Mouse (Mus musculus) forebrain, embryonic 16.5 days (tissue): ENCODE results near the gene Fibcd1. TPM values are rescaled to one million over a fixed set of nuclear protein-coding genes. Genes with fewer than 3 reads are reported as not detected.

Source experiments
- ATAC-seq: fragments of 200-750 bp; cut with Nextera tagmentation; 2 replicates; pipeline ENCODE4 v1.8.0; 2017; ENCODE audit warnings: mild to moderate bottlenecking, moderate library complexity
- H3K27ac ChIP-seq: fragments of 300-500 bp; sonication (generic); 2 replicates; pipeline ENCODE4 v1.5.1; 2014; ENCODE audit warnings: low read length, control low read depth
- H3K27me3 ChIP-seq: fragments of 300-500 bp; sonication (generic); replicated peaks from 2 replicates; pipeline ENCODE4 v1.6.1; 2014; ENCODE audit warnings: low read length; ENCODE audit not compliant: control insufficient read depth, insufficient read depth
- H3K36me3 ChIP-seq: fragments of 300-500 bp; sonication (generic); 2 replicates; pipeline ENCODE4 v1.6.1; 2014; ENCODE audit not compliant: control insufficient read depth, insufficient read depth
- H3K4me1 ChIP-seq: fragments of 300-500 bp; sonication (generic); replicated peaks from 2 replicates; pipeline ENCODE4 v1.6.1; 2014; ENCODE audit warnings: low read length; ENCODE audit not compliant: control insufficient read depth, insufficient read depth
- H3K4me2 ChIP-seq: fragments of 300-500 bp; sonication (generic); 2 replicates; pipeline ENCODE4 v1.6.1; 2014; ENCODE audit warnings: mild to moderate bottlenecking, low read length, control low read depth
- H3K4me3 ChIP-seq: fragments of 300-500 bp; sonication (generic); replicated peaks from 2 replicates; pipeline ENCODE4 v1.5.1; 2014; ENCODE audit warnings: mild to moderate bottlenecking, low read length, control low read depth
- H3K9ac ChIP-seq: fragments of 300-500 bp; sonication (generic); replicated peaks from 2 replicates; pipeline ENCODE4 v1.6.1; 2014; ENCODE audit warnings: low read depth, low read length, control low read depth
- H3K9me3 ChIP-seq: fragments of 300-500 bp; sonication (generic); 2 replicates; pipeline ENCODE4 v1.6.1; 2016; ENCODE audit warnings: low read length; ENCODE audit not compliant: control insufficient read depth
- WGBS: fragments of 180-500 bp; shearing (Covaris S2); extraction: QIAGEN DNeasy Blood & Tissue Kit; methylation state at CpG from one replicate; pipeline ENCODE4 v1.1.7; 2014; 5-methylcytosine and 5-hydroxymethylcytosine counted together
- polyA plus RNA-seq: library from polyadenylated mRNA; unstranded; fragments of >200 nt; fragmentation: Nextera tagmentation; extraction: Ambion mirVana; gene quantifications from 2 replicates; pipeline ENCODE4 v1.2.1, GENCODE M21; 2015

Fibcd1 gene
- polyA plus RNA-seq: 2.7 and 4.2 TPM in 2 replicates

GRCm38 (mm10) chr2:31845896-31846691 is at the start of gene Fibcd1:
Gene Fibcd1 (minus strand): TSS chr2:31846005.
- no peak within 1 kb of the TSS for H3K27ac ChIP-seq
- H3K9me3 ChIP-seq: no peaks in the 10 kb centered on the region
- peak within 1 kb of the TSS; percentile 65 for H3K9ac ChIP-seq
- peak within 1 kb of the TSS; percentile 96 for H3K4me2 ChIP-seq
- H3K27me3 ChIP-seq: peaks cover 28% of the 10 kb centered on the region
- ATAC-seq: peak; percentile 34; the same call in 1 of the 2 replicates
- H3K4me1 ChIP-seq: peaks cover 32% of the 10 kb centered on the region
- H3K4me3 ChIP-seq: peak within 1 kb of the TSS; percentile 65
- no peaks in the 10 kb centered on the region for H3K36me3 ChIP-seq
- WGBS: under 1% methylated on average over 79 of the region's 88 CpGs

DNA sequence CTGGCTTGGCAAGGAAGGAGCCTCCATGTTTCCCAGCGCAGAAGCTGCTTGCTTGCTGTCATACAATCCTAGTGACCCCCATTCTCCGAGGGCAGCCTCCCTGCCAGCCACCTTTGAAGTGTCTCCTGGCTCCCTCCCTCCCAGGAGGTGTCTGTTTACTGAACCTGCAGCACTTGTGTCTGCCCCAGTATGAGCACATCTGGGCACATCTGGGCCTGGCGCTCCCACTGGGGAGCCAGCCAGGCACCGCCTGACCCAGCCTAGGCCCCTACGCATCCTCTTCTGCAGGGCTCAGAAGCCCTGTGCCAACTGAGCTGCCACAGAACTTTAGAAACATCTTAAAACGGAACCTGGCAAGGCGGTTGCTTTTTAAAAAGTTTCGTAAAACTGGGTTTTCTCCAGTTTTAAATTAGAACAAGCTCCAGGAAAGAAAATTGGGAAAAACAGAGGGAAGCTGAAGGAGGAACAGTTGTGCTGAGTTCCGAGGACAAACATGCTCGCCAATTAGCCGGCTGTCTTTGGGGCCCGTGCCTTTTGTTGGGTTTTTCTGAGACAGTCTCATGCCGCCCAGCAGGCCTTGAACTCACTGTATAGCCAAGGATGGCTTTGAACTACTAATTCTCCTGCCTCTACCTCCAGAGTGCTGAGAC is 48.5 kb upstream of the Fibcd1 start:
- whole genome bisulfite sequencing: 43% methylated on average over 13 of the region's 13 CpGs
- H3K27me3 ChIP-seq: no peaks in the 10 kb centered on the region
- H3K36me3 ChIP-seq: no peaks in the 10 kb centered on the region
- H3K9me3 ChIP-seq: no peaks in the 10 kb centered on the region
- ATAC-seq: no peak
- no peak overlapping the region for H3K4me3 ChIP-seq
- 0 out of 2 replicates have a peak, but pooled peaks cover 3% of the 10 kb centered on the region for H3K4me1 ChIP-seq
- no peak overlapping the region for H3K4me2 ChIP-seq
- H3K27ac ChIP-seq: no peak overlapping the region
- H3K9ac ChIP-seq: no peak overlapping the region

GRCm38 (mm10) chr2:31893110-31893669 is 47.4 kb upstream of the Fibcd1 start:
- 80% methylated on average over 10 of the region's 10 CpGs for WGBS

GRCm38 (mm10) chr2:31891219-31891618 is 45.4 kb upstream of the Fibcd1 start:
- H3K4me3 ChIP-seq: no peak overlapping the region

More at GRCm38 (mm10) chr2:31893110-31893669, 47.4 kb upstream of the Fibcd1 start:
- Histone ChIP-seq H3K4me3 (no peak overlapping the region), H3K4me1 (0 out of 2 replicates have a peak, but pooled peaks cover 3% of the 10 kb centered on the region), H3K4me2 (no peak overlapping the region), H3K36me3 (no peaks in the 10 kb centered on the region), H3K9ac (no peak overlapping the region), H3K9me3 (no peaks in the 10 kb centered on the region), H3K27ac (no peak overlapping the region), H3K27me3 (peaks cover 6% of the 10 kb centered on the region)
- no peak for ATAC-seq

DNA sequence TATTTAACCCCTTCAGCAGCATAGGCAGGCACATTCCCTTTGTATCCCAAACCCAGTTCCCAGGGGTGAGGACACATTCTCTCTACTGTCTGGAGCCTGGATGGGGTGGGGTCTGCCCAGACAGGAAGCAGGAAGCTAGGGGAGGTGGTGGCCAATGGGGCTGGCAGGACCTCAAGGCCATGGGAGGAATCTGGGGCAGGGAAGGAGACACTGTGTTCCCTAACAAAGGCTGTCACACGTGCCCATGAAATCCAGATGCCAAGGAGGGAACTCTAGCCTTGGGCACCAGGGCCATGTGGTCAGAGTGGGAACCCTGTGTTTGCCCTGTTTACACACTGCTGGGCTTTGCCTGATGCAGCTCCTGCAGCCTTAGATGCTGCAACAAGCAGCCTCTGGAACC is 43.1 kb upstream of the Fibcd1 start:
- no peaks in the 10 kb centered on the region for H3K36me3 ChIP-seq
- H3K4me2 ChIP-seq: no peak overlapping the region
- H3K27ac ChIP-seq: no peak overlapping the region
- ATAC-seq: no peak
- H3K9ac ChIP-seq: no peak overlapping the region
- H3K9me3 ChIP-seq: no peaks in the 10 kb centered on the region
- no peaks in the 10 kb centered on the region for H3K4me1 ChIP-seq
- peaks cover 32% of the 10 kb centered on the region for H3K27me3 ChIP-seq
- no peak overlapping the region for H3K4me3 ChIP-seq
- WGBS: 75% methylated on average over 1 of the region's 1 CpGs

More at GRCm38 (mm10) chr2:31891219-31891618, 45.4 kb upstream of the Fibcd1 start:
- H3K36me3 ChIP-seq: no peaks in the 10 kb centered on the region
- H3K27me3 ChIP-seq: peaks cover 23% of the 10 kb centered on the region
- H3K9ac ChIP-seq: no peak overlapping the region
- 93% methylated on average over 2 of the region's 2 CpGs for WGBS
- ATAC-seq: no peak
- H3K27ac ChIP-seq: no peak overlapping the region
- no peaks in the 10 kb centered on the region for H3K9me3 ChIP-seq
- H3K4me1 ChIP-seq: 0 out of 2 replicates have a peak, but pooled peaks cover 3% of the 10 kb centered on the region
- H3K4me2 ChIP-seq: no peak overlapping the region

GRCm38 (mm10) chr2:31887030-31887429 is 41.2 kb upstream of the Fibcd1 start, which contains the start of gene Lamc3:
Gene Lamc3 (plus strand): TSS chr2:31887291.
- H3K27me3 ChIP-seq: peaks cover 34% of the 10 kb centered on the region

DNA sequence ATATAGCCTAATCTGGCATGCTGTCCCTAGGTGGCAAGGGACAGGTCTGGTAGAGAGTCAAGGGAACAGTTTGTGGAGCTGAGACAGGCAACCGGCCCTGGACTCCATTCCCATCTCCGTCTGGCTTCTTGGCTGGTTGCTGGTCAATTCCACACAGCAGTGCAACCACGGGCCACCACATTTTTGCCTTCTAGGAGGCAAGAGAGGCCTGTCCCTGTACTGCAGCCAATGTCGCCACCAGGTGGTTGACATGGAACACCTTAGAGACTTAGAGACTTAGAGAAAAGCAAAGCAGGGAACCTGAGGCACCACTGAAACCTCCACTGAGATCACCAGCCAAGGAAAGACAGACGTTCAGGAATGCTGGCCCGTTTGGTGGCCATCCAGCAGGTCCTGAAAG is 39.0 kb upstream of the Fibcd1 start:
- Histone ChIP-seq H3K27ac (no peak overlapping the region), H3K4me3 (no peak overlapping the region), H3K9me3 (no peaks in the 10 kb centered on the region), H3K4me1 (no peaks in the 10 kb centered on the region), H3K4me2 (no peak overlapping the region), H3K36me3 (no peaks in the 10 kb centered on the region), H3K9ac (no peak overlapping the region), H3K27me3 (peaks cover 40% of the 10 kb centered on the region)
- 22% methylated on average over 6 of the region's 6 CpGs for WGBS
- no peak for ATAC-seq

More at GRCm38 (mm10) chr2:31887030-31887429, 41.2 kb upstream of the Fibcd1 start, which contains the start of gene Lamc3:
- no peak within 1 kb of the TSS for H3K4me3 ChIP-seq
- H3K27ac ChIP-seq: no peak within 1 kb of the TSS
- no peak for ATAC-seq
- 5% methylated on average over 26 of the region's 26 CpGs for WGBS
- H3K9me3 ChIP-seq: no peaks in the 10 kb centered on the region
- no peaks in the 10 kb centered on the region for H3K4me1 ChIP-seq
- H3K4me2 ChIP-seq: no peak within 1 kb of the TSS
- H3K9ac ChIP-seq: 0 out of 2 replicates have a peak within 1 kb of the TSS, but pooled peaks have one; percentile 15
- no peaks in the 10 kb centered on the region for H3K36me3 ChIP-seq

DNA sequence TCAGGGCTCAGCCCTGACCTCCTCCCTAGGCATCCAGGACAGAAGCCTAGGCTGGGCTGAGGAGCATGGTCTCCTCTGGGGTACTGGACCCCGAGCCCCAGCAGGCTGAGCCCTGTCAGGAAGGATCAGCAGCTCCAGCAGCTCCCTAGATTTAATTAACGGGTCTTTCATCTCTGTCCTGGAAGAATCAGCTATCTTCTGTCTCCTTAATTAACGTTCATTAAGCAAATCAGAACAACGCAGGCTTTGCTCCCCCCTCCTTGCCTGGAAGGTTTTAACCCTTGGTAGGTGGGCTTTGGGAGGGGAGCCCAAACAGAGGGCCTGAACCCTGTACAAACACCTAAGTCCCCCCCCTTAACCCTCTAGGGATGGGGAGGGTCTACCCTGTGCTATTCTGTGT is 37.3 kb upstream of the Fibcd1 start:
- Histone ChIP-seq H3K9me3 (no peaks in the 10 kb centered on the region), H3K4me3 (no peak overlapping the region), H3K27ac (no peak overlapping the region), H3K36me3 (no peaks in the 10 kb centered on the region), H3K27me3 (peaks cover 32% of the 10 kb centered on the region), H3K4me2 (no peak overlapping the region), H3K9ac (no peak overlapping the region), H3K4me1 (no peaks in the 10 kb centered on the region)
- no peak for ATAC-seq
- WGBS: 8% methylated on average over 4 of the region's 4 CpGs

DNA sequence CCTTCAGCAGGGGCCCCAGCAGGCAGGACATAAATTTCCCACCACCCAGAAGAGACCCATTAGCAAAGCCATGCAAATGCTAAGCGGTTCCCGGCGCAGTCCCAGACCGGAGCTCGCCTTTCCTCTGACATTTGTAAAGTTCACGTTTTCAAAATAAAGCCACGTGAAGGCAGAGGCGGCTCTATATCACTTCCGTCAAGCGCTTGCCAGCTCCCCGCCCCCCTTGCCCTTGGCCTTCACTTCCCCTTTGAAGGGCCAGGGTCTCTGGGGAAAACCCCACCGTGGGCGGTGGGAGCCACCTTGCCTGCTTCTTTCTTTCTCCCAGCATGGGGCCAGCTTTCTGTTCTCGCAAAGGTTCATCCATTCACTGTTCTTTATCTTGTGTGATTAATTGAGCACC is 35.1 kb upstream of the Fibcd1 start:
- H3K4me3 ChIP-seq: no peak overlapping the region
- no peaks in the 10 kb centered on the region for H3K9me3 ChIP-seq
- H3K4me2 ChIP-seq: no peak overlapping the region
- H3K4me1 ChIP-seq: no peaks in the 10 kb centered on the region
- H3K9ac ChIP-seq: no peak overlapping the region
- ATAC-seq: no peak
- WGBS: 3% methylated on average over 14 of the region's 14 CpGs
- H3K27me3 ChIP-seq: peaks cover 21% of the 10 kb centered on the region
- H3K27ac ChIP-seq: no peak overlapping the region
- no peaks in the 10 kb centered on the region for H3K36me3 ChIP-seq
